Mouse (Mus musculus): ENCODE measurements around the gene Hexim2.

Gene Hexim2

GRCm38 (mm10) chr11:103141101-103141943 lies 9.1 kb downstream of the Hexim2 start:
- DNase-seq (ENCODE audit: low spot score in 2 of 2), result no peak

GRCm38 (mm10) chr11:103141944-103142255 lies 9.7 kb downstream of the Hexim2 start:
- no peak for DNase-seq (ENCODE audit: low spot score in 2 of 2)

- peak in 1 of 2 experiments; percentile 38 for DNase-seq (ENCODE audit: low spot score in 2 of 2)
Measured at GRCm38 (mm10) chr11:103142441-103143182, 10.4 kb downstream of the Hexim2 start.

- DNase-seq (ENCODE audit: low spot score in 2 of 2), result peak in 1 of 2 experiments; percentile 39
Measured at GRCm38 (mm10) chr11:103144309-103145285, 12.4 kb downstream of the Hexim2 start.

GRCm38 (mm10) chr11:103146386-103146785 lies 14.2 kb downstream of the Hexim2 start:
- no peak for DNase-seq (ENCODE audit: low spot score in 2 of 2)

- DNase-seq (ENCODE audit: low spot score in 2 of 2), result no peak
Measured at GRCm38 (mm10) chr11:103147766-103148165, 15.5 kb downstream of the Hexim2 start.

GRCm38 (mm10) chr11:103149771-103150170 lies 17.5 kb downstream of the Hexim2 start:
- no peak for DNase-seq (ENCODE audit: low spot score in 2 of 2)

GRCm38 (mm10) chr11:103158621-103159478 lies 26.6 kb downstream of the Hexim2 start:
- peak; percentile 92 to 93 for DNase-seq (ENCODE audit: low spot score in 2 of 2)

GRCm38 (mm10) chr11:103160738-103161137 lies 28.5 kb downstream of the Hexim2 start:
- DNase-seq (ENCODE audit: low spot score in 2 of 2), result no peak

GRCm38 (mm10) chr11:103161449-103161848 lies 29.2 kb downstream of the Hexim2 start:
- no peak for DNase-seq (ENCODE audit: low spot score in 2 of 2)

GRCm38 (mm10) chr11:103162132-103162531 lies 29.9 kb downstream of the Hexim2 start:
- DNase-seq (ENCODE audit: low spot score in 2 of 2), result peak; percentile 54 to 70

- DNase-seq (ENCODE audit: low spot score in 2 of 2), result no peak
Measured at GRCm38 (mm10) chr11:103164391-103164790, 32.2 kb downstream of the Hexim2 start.

GRCm38 (mm10) chr11:103168690-103169390 lies 36.6 kb downstream of the Hexim2 start:
- DNase-seq (ENCODE audit: low spot score in 2 of 2), result peak; percentile 64 to 78

- DNase-seq (ENCODE audit: low spot score in 2 of 2), result no peak
Measured at GRCm38 (mm10) chr11:103169664-103170063, 37.4 kb downstream of the Hexim2 start.

GRCm38 (mm10) chr11:103170111-103170493 lies 37.9 kb downstream of the Hexim2 start:
- no peak for DNase-seq (ENCODE audit: low spot score in 2 of 2)

- DNase-seq (ENCODE audit: low spot score in 2 of 2), result peak; percentile 61 to 63
Measured at GRCm38 (mm10) chr11:103170494-103171285, 38.5 kb downstream of the Hexim2 start, which contains the start of gene Fmnl1. Gene Fmnl1, plus strand, starts transcription at chr11:103171107.

GRCm38 (mm10) chr11:103171286-103171620 lies 39.0 kb downstream of the Hexim2 start:
- no peak for DNase-seq (ENCODE audit: low spot score in 2 of 2)

GRCm38 (mm10) chr11:103171703-103172391 lies 39.6 kb downstream of the Hexim2 start:
- DNase-seq (ENCODE audit: low spot score in 2 of 2), result no peak

Measured in natural killer cell, adult 2 months (primary cell).